Mouse (Mus musculus) forebrain, postnatal 0 days (tissue): ENCODE data around the gene Msi2. TPM values are rescaled to one million over a fixed set of nuclear protein-coding genes. Genes with fewer than 3 reads are reported as not detected.

Source experiments
- ATAC-seq: fragments of 200-750 bp; cut with Nextera tagmentation; 2 replicates; pipeline ENCODE4 v1.8.0; 2017; ENCODE audit warnings: mild to moderate bottlenecking, moderate library complexity
- DNase-seq: peaks from one replicate; pipeline ENCODE4 v3.0.0-alpha.2; 2015
- H3K27ac ChIP-seq: fragments of 300-500 bp; sonication (generic); 2 replicates; pipeline ENCODE4 v1.5.1; 2014; ENCODE audit warnings: low read depth, mild to moderate bottlenecking, antibody characterized with exemption, low read length, moderate library complexity, mixed read lengths
- H3K27me3 ChIP-seq: fragments of 300-500 bp; sonication (generic); 2 replicates; pipeline ENCODE4 v1.6.1; 2014; ENCODE audit warnings: mild to moderate bottlenecking, low read length, mixed read lengths; ENCODE audit not compliant: insufficient read depth
- H3K36me3 ChIP-seq: fragments of 300-500 bp; sonication (generic); 2 replicates; pipeline ENCODE4 v1.6.1; 2014; ENCODE audit warnings: mild to moderate bottlenecking, moderate library complexity; ENCODE audit not compliant: insufficient read depth
- H3K4me1 ChIP-seq: fragments of 300-500 bp; sonication (generic); 2 replicates; pipeline ENCODE4 v1.6.1; 2014; ENCODE audit warnings: antibody characterized with exemption; ENCODE audit not compliant: insufficient read depth
- H3K4me2 ChIP-seq: fragments of 300-500 bp; sonication (generic); 2 replicates; pipeline ENCODE4 v1.6.1; 2014; ENCODE audit warnings: low read depth, mild to moderate bottlenecking, moderate library complexity
- H3K4me3 ChIP-seq: fragments of 300-500 bp; sonication (generic); 2 replicates; pipeline ENCODE4 v1.5.1; 2014; ENCODE audit warnings: low read depth, low read length, mixed read lengths
- H3K9ac ChIP-seq: fragments of 300-500 bp; sonication (generic); 2 replicates; pipeline ENCODE4 v1.6.1; 2014; ENCODE audit warnings: mild to moderate bottlenecking
- H3K9me3 ChIP-seq: fragments of 300-500 bp; sonication (generic); 2 replicates; pipeline ENCODE4 v1.6.1; 2016; ENCODE audit warnings: low read length
- CTCF ChIP-seq: sonication (generic); IDR thresholded peaks from 2 replicates; pipeline ENCODE4 v1.5.1; 2016; ENCODE audit warnings: antibody characterized with exemption, control low read depth, low read depth
- WGBS: fragments of 180-500 bp; shearing (Covaris S2); extraction: QIAGEN DNeasy Blood & Tissue Kit; methylation state at CpG from one replicate; pipeline ENCODE4 v1.1.7; 2014; 5-methylcytosine and 5-hydroxymethylcytosine counted together
- polyA plus RNA-seq: library from polyadenylated mRNA; unstranded; fragments of >200 nt; fragmentation: Nextera tagmentation; extraction: Ambion mirVana; gene quantifications from 2 replicates; pipeline ENCODE4 v1.2.1, GENCODE M21; 2015
- total RNA-seq: library from RNA; depleted of rRNA; stranded (reverse); fragments of >200 nt; gene quantifications from 2 replicates; pipeline ENCODE4 v1.2.3, GENCODE M21; 2014

The Msi2 gene
- total and polyA plus RNA-seq, 2 experiments from 2014 or later: 18.5 to 107 TPM

GRCm38 (mm10) chr11:88474889-88475440, 243.3 kb downstream of the Msi2 start:
- Histone ChIP-seq H3K4me2 (no peak overlapping the region), H3K27me3 (no peaks in the 10 kb centered on the region), H3K4me3 (no peak overlapping the region), H3K36me3 (no peaks in the 10 kb centered on the region), H3K9ac (no peak overlapping the region), H3K9me3 (no peaks in the 10 kb centered on the region), H3K27ac (no peak overlapping the region), H3K4me1 (no peaks in the 10 kb centered on the region)
- ATAC-seq: peak; percentile 26
- no peak for TF ChIP-seq CTCF
- WGBS: 39% methylated on average over 4 of the region's 4 CpGs
- peak; percentile 50 for DNase-seq

GRCm38 (mm10) chr11:88472731-88473130, 245.6 kb downstream of the Msi2 start:
- DNase-seq (no peak), ATAC-seq (no peak)
- no peak overlapping the region for H3K9ac ChIP-seq
- no peaks in the 10 kb centered on the region for H3K27me3 ChIP-seq
- no peak for TF ChIP-seq CTCF
- no peaks in the 10 kb centered on the region for H3K4me1 ChIP-seq
- WGBS: 35% methylated on average over 8 of the region's 8 CpGs
- no peaks in the 10 kb centered on the region for H3K36me3 ChIP-seq
- no peak overlapping the region for H3K27ac ChIP-seq
- H3K9me3 ChIP-seq: no peaks in the 10 kb centered on the region
- H3K4me3 ChIP-seq: no peak overlapping the region
- H3K4me2 ChIP-seq: no peak overlapping the region

- 14% methylated on average over 12 of the region's 12 CpGs for WGBS
- Histone ChIP-seq H3K9me3 (no peaks in the 10 kb centered on the region), H3K27ac (0 out of 2 replicates have a peak overlapping the region, but pooled peaks have one; percentile 31), H3K36me3 (no peaks in the 10 kb centered on the region), H3K4me1 (no peaks in the 10 kb centered on the region), H3K9ac (no peak overlapping the region), H3K27me3 (no peaks in the 10 kb centered on the region), H3K4me3 (no peak overlapping the region), H3K4me2 (no peak overlapping the region)
- DNase-seq: peak; percentile 50
- peak; percentile 82 for ATAC-seq
- no peak for TF ChIP-seq CTCF
Measured at GRCm38 (mm10) chr11:88471981-88472647, 246.2 kb downstream of the Msi2 start.

GRCm38 (mm10) chr11:88470599-88470998, 247.7 kb downstream of the Msi2 start:
- ATAC-seq: no peak
- Histone ChIP-seq H3K4me1 (no peaks in the 10 kb centered on the region), H3K4me3 (no peak overlapping the region), H3K27ac (no peak overlapping the region), H3K4me2 (no peak overlapping the region), H3K9me3 (no peaks in the 10 kb centered on the region), H3K9ac (no peak overlapping the region), H3K27me3 (no peaks in the 10 kb centered on the region), H3K36me3 (no peaks in the 10 kb centered on the region)
- no peak for TF ChIP-seq CTCF
- no peak for DNase-seq

- no peak overlapping the region for H3K9ac ChIP-seq
- H3K27ac ChIP-seq: no peak overlapping the region
- ATAC-seq: no peak
- no peaks in the 10 kb centered on the region for H3K9me3 ChIP-seq
- no peaks in the 10 kb centered on the region for H3K27me3 ChIP-seq
- H3K4me3 ChIP-seq: no peak overlapping the region
- H3K36me3 ChIP-seq: no peaks in the 10 kb centered on the region
- TF ChIP-seq CTCF: no peak
- no peak for DNase-seq
- no peak overlapping the region for H3K4me2 ChIP-seq
- H3K4me1 ChIP-seq: no peaks in the 10 kb centered on the region
Measured at GRCm38 (mm10) chr11:88468996-88469395, 249.3 kb downstream of the Msi2 start.

- Histone ChIP-seq H3K27me3 (no peaks in the 10 kb centered on the region), H3K4me1 (no peaks in the 10 kb centered on the region; the same call in 1 of the 2 replicates), H3K4me2 (no peak overlapping the region), H3K36me3 (no peaks in the 10 kb centered on the region), H3K27ac (no peak overlapping the region), H3K4me3 (no peak overlapping the region), H3K9me3 (no peaks in the 10 kb centered on the region), H3K9ac (no peak overlapping the region)
- ATAC-seq (no peak), DNase-seq (no peak)
- no peak for TF ChIP-seq CTCF
- WGBS: 58% methylated on average over 18 of the region's 18 CpGs
Measured at GRCm38 (mm10) chr11:88467498-88468245, 250.6 kb downstream of the Msi2 start.

GRCm38 (mm10) chr11:88463951-88464350, 254.4 kb downstream of the Msi2 start:
- no peak overlapping the region for H3K4me2 ChIP-seq
- no peak for TF ChIP-seq CTCF
- peaks cover 2% of the 10 kb centered on the region; the same call in 1 of the 2 replicates for H3K4me1 ChIP-seq
- ATAC-seq (no peak), DNase-seq (no peak)
- no peaks in the 10 kb centered on the region for H3K9me3 ChIP-seq
- no peak overlapping the region for H3K27ac ChIP-seq
- H3K27me3 ChIP-seq: no peaks in the 10 kb centered on the region
- no peak overlapping the region for H3K4me3 ChIP-seq
- H3K36me3 ChIP-seq: no peaks in the 10 kb centered on the region
- H3K9ac ChIP-seq: no peak overlapping the region
- WGBS: 55% methylated on average over 6 of the region's 6 CpGs
